Mouse (Mus musculus) telencephalon, adult 2 months (tissue): Measurements from ENCODE around the gene Dcaf4.
A peak's percentile ranks its signal among the peaks of the same experiment; 100 is the strongest.

Experiments used
- DNase-seq: peaks from one replicate; pipeline ENCODE4 v3.0.0-alpha.2; 2011; ENCODE audit warnings: low read depth, low spot score

The Dcaf4 gene

GRCm38 (mm10) chr12:83544791-83545190, 24.5 kb downstream of the Dcaf4 start:
- DNase-seq: no peak

- DNase-seq: no peak
These were observed 31.0 kb downstream of the Dcaf4 start for GRCm38 (mm10) chr12:83551305-83551704.

GRCm38 (mm10) chr12:83553816-83554215, 33.5 kb downstream of the Dcaf4 start:
- no peak for DNase-seq

GRCm38 (mm10) chr12:83555605-83556004, 35.3 kb downstream of the Dcaf4 start:
- DNase-seq: no peak

GRCm38 (mm10) chr12:83558496-83558895, 38.2 kb downstream of the Dcaf4 start:
- DNase-seq: no peak

GRCm38 (mm10) chr12:83560189-83560588, 39.9 kb downstream of the Dcaf4 start:
- DNase-seq: no peak

GRCm38 (mm10) chr12:83562589-83562988, 42.3 kb downstream of the Dcaf4 start:
- no peak for DNase-seq

- no peak for DNase-seq
These were observed 49.6 kb downstream of the Dcaf4 start for GRCm38 (mm10) chr12:83569866-83570265.

- DNase-seq: no peak
These were observed 52.5 kb downstream of the Dcaf4 start for GRCm38 (mm10) chr12:83572717-83573116.

GRCm38 (mm10) chr12:83577445-83577844, 57.2 kb downstream of the Dcaf4 start:
- no peak for DNase-seq

GRCm38 (mm10) chr12:83578356-83578755, 58.1 kb downstream of the Dcaf4 start:
- no peak for DNase-seq

- DNase-seq: no peak
These were observed 58.8 kb downstream of the Dcaf4 start for GRCm38 (mm10) chr12:83578896-83579569.

GRCm38 (mm10) chr12:83580283-83580682, 60.0 kb downstream of the Dcaf4 start:
- no peak for DNase-seq

- DNase-seq: no peak
These were observed 61.8 kb downstream of the Dcaf4 start for GRCm38 (mm10) chr12:83582106-83582505.

GRCm38 (mm10) chr12:83582747-83583146, 62.5 kb downstream of the Dcaf4 start:
- peak; percentile 38 for DNase-seq

GRCm38 (mm10) chr12:83586628-83587027, 66.4 kb downstream of the Dcaf4 start:
- DNase-seq: no peak
